Mouse (Mus musculus) myocyte (in vitro differentiated cells): ENCODE data around the gene Susd2.

Experiments
- POLR2AphosphoS2 ChIP-seq: IDR thresholded peaks from one replicate; pipeline ENCODE4 v1.6.1; 2011; ENCODE audit warnings: low read depth, control low read depth; ENCODE audit not compliant: insufficient read length
- TCF3 ChIP-seq: IDR thresholded peaks from one replicate; pipeline ENCODE4 v1.6.1; 2011; ENCODE audit warnings: low read depth, control low read depth; ENCODE audit not compliant: insufficient read length

- no peak for TF ChIP-seq TCF3
- TF ChIP-seq POLR2AphosphoS2: no peak
These were observed 42.9 kb upstream of the Susd2 start for GRCm38 (mm10) chr10:75686724-75687123.
